Mouse (Mus musculus) lung, adult 2 months (tissue): ENCODE data around the gene Gm10570.

Experiments
- CTCF ChIP-seq: fragments of 200-500 bp; IDR thresholded peaks from 2 replicates; pipeline ENCODE4 v1.5.1; 2011; ENCODE audit warnings: mild to moderate bottlenecking, low read length, control low read depth; ENCODE audit not compliant: insufficient read depth
- POLR2A ChIP-seq: fragments of 200-500 bp; IDR thresholded peaks from 2 replicates; pipeline ENCODE4 v1.6.1; 2011; ENCODE audit warnings: low read depth, mild to moderate bottlenecking, control low read depth, low read length, borderline replicate concordance; ENCODE audit errors: extremely low read depth

GRCm38 (mm10) chr4:130306796-130307630, 1.5 kb downstream of the Gm10570 start:
- TF ChIP-seq POLR2A (no peak), CTCF (no peak)
